Mouse (Mus musculus): ENCODE measurements at regions not wholly inside any gene's neighbourhood (a gene's known extent, or its start where the extent isn't known, plus 50 kb on each side); places are given as distances from the start of the nearest gene placed in this dataset.

DNA sequence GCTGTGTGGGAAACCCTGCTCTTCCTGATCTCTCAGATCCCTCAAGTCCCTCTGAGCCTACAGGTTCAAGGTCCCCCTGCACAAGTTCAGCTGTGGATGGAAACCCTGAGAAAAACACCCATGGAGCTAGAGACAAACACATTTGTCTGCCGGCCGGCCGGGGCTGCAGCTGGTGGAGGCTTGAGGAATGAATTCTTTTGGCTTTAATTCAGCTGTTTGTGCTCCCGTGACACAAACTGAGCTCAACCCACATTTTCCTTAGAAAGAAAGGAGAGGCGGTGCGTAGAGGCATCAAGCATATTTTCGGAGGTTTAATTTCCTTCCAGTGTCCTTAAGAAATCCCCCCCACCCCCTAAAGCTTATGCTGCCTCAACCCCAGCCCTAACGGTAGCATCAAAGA is 106.4 kb upstream of the Mgme1 start:
- no peak for TF ChIP-seq CTCF (IDR thresholded peaks at IDR 0.05; ENCODE audit: control insufficient read depth, insufficient read depth, insufficient replicate concordance, low read depth, low read length)
- TF ChIP-seq POLR2A (IDR thresholded peaks at IDR 0.05; ENCODE audit: control insufficient read depth, low read depth, low read length) = no peak

Measured in testis, adult 2 months (tissue).